Mouse (Mus musculus) forebrain, embryonic 11.5 days (tissue): ENCODE results near the gene Vat1. TPM values are rescaled to one million over a fixed set of nuclear protein-coding genes. Genes with fewer than 3 reads are reported as not detected.

Source experiments
- ATAC-seq: fragments of 200-750 bp; cut with Nextera tagmentation; replicated peaks from 2 replicates; pipeline ENCODE4 v1.8.0; 2017; ENCODE audit warnings: moderate TSS enrichment; ENCODE audit not compliant: low FRiP score
- DNase-seq: peaks from one replicate; pipeline ENCODE4 v3.0.0-alpha.2; 2017; ENCODE audit warnings: low spot score
- H3K27ac ChIP-seq: fragments of 300-500 bp; sonication (generic); 2 replicates; pipeline ENCODE4 v1.5.1; 2014; ENCODE audit warnings: low read depth, low read length
- H3K27me3 ChIP-seq: fragments of 300-500 bp; sonication (generic); 2 replicates; pipeline ENCODE4 v1.6.1; 2014; ENCODE audit warnings: mild to moderate bottlenecking, low read length, mixed read lengths; ENCODE audit not compliant: control insufficient read depth, insufficient read depth
- H3K36me3 ChIP-seq: fragments of 300-500 bp; sonication (generic); 2 replicates; pipeline ENCODE4 v1.6.1; 2014; ENCODE audit warnings: mild to moderate bottlenecking, low read length, moderate library complexity, mixed read lengths; ENCODE audit not compliant: control insufficient read depth, insufficient read depth
- H3K4me1 ChIP-seq: fragments of 300-500 bp; sonication (generic); replicated peaks from 2 replicates; pipeline ENCODE4 v1.6.1; 2014; ENCODE audit warnings: low read length, mixed read lengths; ENCODE audit not compliant: control insufficient read depth, insufficient read depth
- H3K4me2 ChIP-seq: fragments of 300-500 bp; sonication (generic); 2 replicates; pipeline ENCODE4 v1.6.1; 2014; ENCODE audit warnings: low read depth, mild to moderate bottlenecking, low read length, moderate library complexity, mixed read lengths; ENCODE audit not compliant: severe bottlenecking
- H3K4me3 ChIP-seq: fragments of 300-500 bp; sonication (generic); 2 replicates; pipeline ENCODE4 v1.5.1; 2014; ENCODE audit warnings: low read depth, low read length
- H3K9ac ChIP-seq: fragments of 300-500 bp; sonication (generic); 2 replicates; pipeline ENCODE4 v1.6.1; 2014; ENCODE audit warnings: low read length
- H3K9me3 ChIP-seq: fragments of 300-500 bp; sonication (generic); 2 replicates; pipeline ENCODE4 v1.6.1; 2016; ENCODE audit warnings: low read length, mixed read lengths; ENCODE audit not compliant: control insufficient read depth
- WGBS: fragments of 180-500 bp; shearing (Covaris S2); extraction: QIAGEN DNeasy Blood & Tissue Kit; methylation state at CpG from one replicate; pipeline ENCODE4 v1.1.7; 2014; 5-methylcytosine and 5-hydroxymethylcytosine counted together
- microRNA-seq: library from miRNA; unstranded; fragments of <30 nt; microRNA quantifications from one replicate; pipeline ENCODE4, GENCODE M21; 2016; ENCODE audit not compliant: insufficient number of aligned reads
- polyA plus RNA-seq: library from polyadenylated mRNA; unstranded; fragments of >200 nt; fragmentation: Nextera tagmentation; extraction: Ambion mirVana; gene quantifications from 2 replicates; pipeline ENCODE4 v1.2.1, GENCODE M21; 2014

Vat1 gene
- polyA plus RNA-seq, 1 experiment from 2014 or later, result 47.0 TPM

GRCm38 (mm10) chr11:101417101-101417855 lies 48.8 kb downstream of the Vat1 start, which contains the start of gene Aarsd1:
Gene Aarsd1, minus strand, starts transcription at chr11:101417615.
- DNase-seq (peak; percentile 92), ATAC-seq (peak; percentile 72)
- peak within 1 kb of the TSS; percentile 31 for H3K27ac ChIP-seq
- peaks cover 3% of the 10 kb centered on the region for H3K4me1 ChIP-seq
- no peaks in the 10 kb centered on the region for H3K9me3 ChIP-seq
- H3K36me3 ChIP-seq, result no peaks in the 10 kb centered on the region
- H3K9ac ChIP-seq, result peak within 1 kb of the TSS; percentile 92
- H3K4me2 ChIP-seq, result peak within 1 kb of the TSS; percentile 86
- H3K27me3 ChIP-seq, result no peaks in the 10 kb centered on the region
- H3K4me3 ChIP-seq, result peak within 1 kb of the TSS; percentile 82
- under 1% methylated on average over 45 of the region's 45 CpGs for WGBS

- no peak for DNase-seq
- WGBS, result 4% methylated on average over 11 of the region's 11 CpGs
- H3K4me2 ChIP-seq, result peak overlapping the region; percentile 86
- H3K4me3 ChIP-seq, result peak overlapping the region; percentile 82
- no peaks in the 10 kb centered on the region for H3K36me3 ChIP-seq
- H3K9ac ChIP-seq, result peak overlapping the region; percentile 92
- ATAC-seq, result peak; percentile 12; the same call in 1 of the 2 replicates
- H3K9me3 ChIP-seq, result no peaks in the 10 kb centered on the region
- H3K27me3 ChIP-seq, result no peaks in the 10 kb centered on the region
- H3K4me1 ChIP-seq, result peaks cover 3% of the 10 kb centered on the region
- peak overlapping the region; percentile 31; the same call in 1 of the 2 replicates for H3K27ac ChIP-seq
Observed at GRCm38 (mm10) chr11:101416433-101417100, 49.5 kb downstream of the Vat1 start.

DNA sequence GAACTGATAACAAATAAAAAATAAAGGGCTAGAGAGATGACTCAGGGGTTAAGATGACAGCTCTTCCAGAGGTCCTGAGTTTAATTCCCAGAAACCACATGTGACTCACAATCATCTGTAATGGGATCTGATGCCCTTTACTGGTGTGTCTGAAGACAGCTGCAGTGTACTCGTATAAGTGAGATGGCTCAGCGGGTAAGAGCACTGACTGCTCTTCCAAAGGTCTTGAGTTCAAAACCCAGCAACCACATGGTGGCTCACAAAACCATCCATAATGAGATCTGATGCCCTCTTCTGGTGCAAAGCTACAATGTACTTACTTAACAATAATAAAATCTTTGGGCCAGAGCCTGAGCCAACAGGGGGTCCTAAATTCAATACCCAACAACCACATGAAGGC lies 50.7 kb downstream of the Vat1 start:
- H3K36me3 ChIP-seq, result no peaks in the 10 kb centered on the region
- H3K4me3 ChIP-seq, result no peak overlapping the region
- ATAC-seq (no peak), DNase-seq (no peak)
- no peak overlapping the region for H3K27ac ChIP-seq
- no peak overlapping the region for H3K9ac ChIP-seq
- no peaks in the 10 kb centered on the region for H3K9me3 ChIP-seq
- H3K4me1 ChIP-seq, result peaks cover 3% of the 10 kb centered on the region
- 91% methylated on average over 2 of the region's 2 CpGs for WGBS
- no peak overlapping the region for H3K4me2 ChIP-seq
- no peaks in the 10 kb centered on the region for H3K27me3 ChIP-seq

Small RNA genes lying within 50 kb of the gene (microRNA-seq; reads per million reads assigned to microRNA genes)
- gene Mir6929, result not detected

Other genes starting within 250 kb of the Vat1 start
- gene Ezh1, start 239.8 kb downstream of the Vat1 start, polyA plus RNA-seq, result 10.5 and 12.8 TPM in 2 replicates
- 59.4 and 64.3 TPM in 2 replicates for gene Ramp2, start 220.2 kb downstream of the Vat1 start, polyA plus RNA-seq
- 119 TPM in 2 replicates for gene Vps25, start 212.5 kb downstream of the Vat1 start, polyA plus RNA-seq
- gene Wnk4, start 205.7 kb downstream of the Vat1 start, polyA plus RNA-seq, result 5.3 and 7.6 TPM in 2 replicates
- 1.3 and 2.0 TPM in 2 replicates for gene Cntd1, start 187.2 kb downstream of the Vat1 start, polyA plus RNA-seq
- 179 and 181 TPM in 2 replicates for gene Coa3, start 187.1 kb downstream of the Vat1 start, polyA plus RNA-seq
- gene Becn1, start 163.9 kb downstream of the Vat1 start, polyA plus RNA-seq, result 159 and 165 TPM in 2 replicates
- gene Psme3, start 150.0 kb downstream of the Vat1 start, polyA plus RNA-seq, result 189 and 193 TPM in 2 replicates
- gene Aoc2, start 141.2 kb downstream of the Vat1 start, polyA plus RNA-seq, result 2.8 and 3.1 TPM in 2 replicates
- gene Aoc3, start 135.6 kb downstream of the Vat1 start, polyA plus RNA-seq, result not detected in 2 replicates
- gene G6pc, start 98.7 kb downstream of the Vat1 start, polyA plus RNA-seq, result not detected in 2 replicates
- 101 and 111 TPM in 2 replicates for gene Aarsd1, start 48.6 kb downstream of the Vat1 start, polyA plus RNA-seq
- 8.2 and 9.5 TPM in 2 replicates for gene Gm27029, start 41.4 kb downstream of the Vat1 start, polyA plus RNA-seq
- gene Rundc1, start 41.1 kb downstream of the Vat1 start, polyA plus RNA-seq, result 22.5 and 24.5 TPM in 2 replicates
- 1.6 and 2.7 TPM in 2 replicates for gene Ptges3l, start 40.9 kb downstream of the Vat1 start, polyA plus RNA-seq
- gene Rpl27, start 23.9 kb downstream of the Vat1 start, polyA plus RNA-seq, result 370 and 424 TPM in 2 replicates
- gene Ifi35, start 17.8 kb downstream of the Vat1 start, polyA plus RNA-seq, result 3.8 and 3.9 TPM in 2 replicates
- 43.5 and 49.0 TPM in 2 replicates for gene Rnd2, start 1.2 kb downstream of the Vat1 start, polyA plus RNA-seq
- 27.8 and 32.1 TPM in 2 replicates for gene Brca1, start 85.7 kb upstream of the Vat1 start, polyA plus RNA-seq
- gene Nbr1, start 85.9 kb upstream of the Vat1 start, polyA plus RNA-seq, result 96.0 and 97.1 TPM in 2 replicates
- gene Tmem106a, start 116.0 kb upstream of the Vat1 start, polyA plus RNA-seq, result 3.0 and 3.3 TPM in 2 replicates
- 0.44 TPM in 1 of 2 replicates, not detected in the other for gene Gm11634, start 133.0 kb upstream of the Vat1 start, polyA plus RNA-seq
- 45.6 and 50.7 TPM in 2 replicates for gene Rdm1, start 161.0 kb upstream of the Vat1 start, polyA plus RNA-seq
- gene Arl4d, start 199.3 kb upstream of the Vat1 start, polyA plus RNA-seq, result 8.0 and 10.6 TPM in 2 replicates